Mouse (Mus musculus): ENCODE data around the gene Gli2. TPM values are rescaled to one million over a fixed set of nuclear protein-coding genes. Genes with fewer than 3 reads are reported as not detected.

Gene Gli2
- total and polyA plus RNA-seq, 2 experiments from 2014 or later, result 3.0 to 13.9 TPM

GRCm38 (mm10) chr1:118799322-118800116, 253.9 kb downstream of the Gli2 start:
- Histone ChIP-seq H3K9me3 (ENCODE audit: low read length) (no peaks in the 10 kb centered on the region), H3K27me3 (ENCODE audit: insufficient read depth, low read length) (no peaks in the 10 kb centered on the region), H3K4me3 (ENCODE audit: low read length) (no peak overlapping the region), H3K4me1 (ENCODE audit: insufficient read depth, low read length) (no peaks in the 10 kb centered on the region), H3K27ac (no peak overlapping the region), H3K36me3 (ENCODE audit: insufficient read depth, low read length) (no peaks in the 10 kb centered on the region), H3K9ac (replicated peaks; ENCODE audit: low read length) (no peak overlapping the region), H3K4me2 (ENCODE audit: low read depth, low read length) (no peak overlapping the region)
- no peak for TF ChIP-seq CTCF (IDR thresholded peaks at IDR 0.05; ENCODE audit: low read depth)
- no peak for ATAC-seq
- WGBS, result 46% methylated on average over 7 of the region's 7 CpGs
- no peak for DNase-seq (ENCODE audit: low spot score)

GRCm38 (mm10) chr1:118795415-118796167, 257.8 kb downstream of the Gli2 start:
- 42% methylated on average over 18 of the region's 18 CpGs for WGBS
- Histone ChIP-seq H3K27ac (no peak overlapping the region), H3K9ac (replicated peaks; ENCODE audit: low read length) (no peak overlapping the region), H3K4me2 (ENCODE audit: low read depth, low read length) (no peak overlapping the region), H3K9me3 (ENCODE audit: low read length) (no peaks in the 10 kb centered on the region), H3K36me3 (ENCODE audit: insufficient read depth, low read length) (no peaks in the 10 kb centered on the region), H3K4me1 (ENCODE audit: insufficient read depth, low read length) (no peaks in the 10 kb centered on the region), H3K27me3 (ENCODE audit: insufficient read depth, low read length) (no peaks in the 10 kb centered on the region), H3K4me3 (ENCODE audit: low read length) (no peak overlapping the region)
- TF ChIP-seq CTCF (IDR thresholded peaks at IDR 0.05; ENCODE audit: low read depth), result no peak
- peak; percentile 51; the same call in 1 of the 2 replicates for ATAC-seq
- DNase-seq (ENCODE audit: low spot score), result peak; percentile 30

GRCm38 (mm10) chr1:118789871-118790270, 263.5 kb downstream of the Gli2 start:
- WGBS, result 71% methylated on average over 2 of the region's 2 CpGs
- no peak for ATAC-seq
- no peak for TF ChIP-seq CTCF (IDR thresholded peaks at IDR 0.05; ENCODE audit: low read depth)

GRCm38 (mm10) chr1:118789468-118789867, 264.0 kb downstream of the Gli2 start:
- H3K36me3 ChIP-seq (ENCODE audit: insufficient read depth, low read length), result no peaks in the 10 kb centered on the region
- H3K9me3 ChIP-seq (ENCODE audit: low read length), result no peaks in the 10 kb centered on the region
- no peak overlapping the region for H3K4me2 ChIP-seq (ENCODE audit: low read depth, low read length)
- H3K4me1 ChIP-seq (ENCODE audit: insufficient read depth, low read length), result no peaks in the 10 kb centered on the region
- DNase-seq (ENCODE audit: low spot score) (peak; percentile 49), ATAC-seq (peak; percentile 69)
- no peak for TF ChIP-seq CTCF (IDR thresholded peaks at IDR 0.05; ENCODE audit: low read depth)
- no peaks in the 10 kb centered on the region for H3K27me3 ChIP-seq (ENCODE audit: insufficient read depth, low read length)
- no peak overlapping the region for H3K4me3 ChIP-seq (ENCODE audit: low read length)
- no peak overlapping the region for H3K27ac ChIP-seq
- WGBS, result 34% methylated on average over 3 of the region's 3 CpGs
- no peak overlapping the region for H3K9ac ChIP-seq (replicated peaks; ENCODE audit: low read length)

More at GRCm38 (mm10) chr1:118789871-118790270, 263.5 kb downstream of the Gli2 start:
- H3K9ac ChIP-seq (replicated peaks; ENCODE audit: low read length), result no peak overlapping the region
- no peaks in the 10 kb centered on the region for H3K9me3 ChIP-seq (ENCODE audit: low read length)
- no peaks in the 10 kb centered on the region for H3K36me3 ChIP-seq (ENCODE audit: insufficient read depth, low read length)
- no peak overlapping the region for H3K4me3 ChIP-seq (ENCODE audit: low read length)
- H3K4me1 ChIP-seq (ENCODE audit: insufficient read depth, low read length), result no peaks in the 10 kb centered on the region
- no peak overlapping the region for H3K27ac ChIP-seq
- H3K4me2 ChIP-seq (ENCODE audit: low read depth, low read length), result no peak overlapping the region
- DNase-seq (ENCODE audit: low spot score), result no peak
- no peaks in the 10 kb centered on the region for H3K27me3 ChIP-seq (ENCODE audit: insufficient read depth, low read length)

- WGBS, result 74% methylated on average over 5 of the region's 5 CpGs
- H3K4me2 ChIP-seq (ENCODE audit: low read depth, low read length), result no peak overlapping the region
- H3K36me3 ChIP-seq (ENCODE audit: insufficient read depth, low read length), result no peaks in the 10 kb centered on the region
- ATAC-seq (no peak), DNase-seq (ENCODE audit: low spot score) (no peak)
- no peaks in the 10 kb centered on the region for H3K27me3 ChIP-seq (ENCODE audit: insufficient read depth, low read length)
- H3K9me3 ChIP-seq (ENCODE audit: low read length), result no peaks in the 10 kb centered on the region
- H3K9ac ChIP-seq (replicated peaks; ENCODE audit: low read length), result no peak overlapping the region
- H3K4me3 ChIP-seq (ENCODE audit: low read length), result no peak overlapping the region
- H3K27ac ChIP-seq, result no peak overlapping the region
- TF ChIP-seq CTCF (IDR thresholded peaks at IDR 0.05; ENCODE audit: low read depth), result no peak
- H3K4me1 ChIP-seq (ENCODE audit: insufficient read depth, low read length), result no peaks in the 10 kb centered on the region
Measured at GRCm38 (mm10) chr1:118788813-118789212, 264.6 kb downstream of the Gli2 start.

- 78% methylated on average over 3 of the region's 3 CpGs for WGBS
- Histone ChIP-seq H3K4me1 (ENCODE audit: insufficient read depth, low read length) (no peaks in the 10 kb centered on the region), H3K9ac (replicated peaks; ENCODE audit: low read length) (no peak overlapping the region), H3K9me3 (ENCODE audit: low read length) (no peaks in the 10 kb centered on the region), H3K36me3 (ENCODE audit: insufficient read depth, low read length) (no peaks in the 10 kb centered on the region), H3K27ac (no peak overlapping the region), H3K27me3 (ENCODE audit: insufficient read depth, low read length) (no peaks in the 10 kb centered on the region), H3K4me3 (ENCODE audit: low read length) (no peak overlapping the region), H3K4me2 (ENCODE audit: low read depth, low read length) (no peak overlapping the region)
- ATAC-seq, result no peak
- no peak for DNase-seq (ENCODE audit: low spot score)
- no peak for TF ChIP-seq CTCF (IDR thresholded peaks at IDR 0.05; ENCODE audit: low read depth)
Measured at GRCm38 (mm10) chr1:118787486-118787885, 265.9 kb downstream of the Gli2 start.

Small RNA genes within 50 kb of the gene (microRNA-seq; reads per million reads assigned to microRNA genes)
- gene Mir6346, result 0 reads per million in 2 experiments
